Mouse (Mus musculus) myocyte (in vitro differentiated cells): ENCODE data around the gene Prkaa1.

Experiments used
- MYOD1 ChIP-seq, 3 experiments: IDR thresholded peaks; one replicate each; pipeline ENCODE4 v1.6.1; 2011; ENCODE audit warnings: control low read depth in 2 of 3, low read depth in 2 of 3, mild to moderate bottlenecking in 2 of 3, moderate library complexity in 1 of 3; ENCODE audit not compliant: insufficient read length in 2 of 3, control insufficient read depth in 1 of 3
- POLR2A ChIP-seq: IDR thresholded peaks from one replicate; pipeline ENCODE4 v1.6.1; 2011; ENCODE audit warnings: low read depth, mild to moderate bottlenecking, control low read depth, moderate library complexity; ENCODE audit not compliant: insufficient read length
- TCF12 ChIP-seq: IDR thresholded peaks from one replicate; pipeline ENCODE4 v1.6.1; 2011; ENCODE audit warnings: mild to moderate bottlenecking, control low read depth; ENCODE audit not compliant: poor library complexity, insufficient read depth, severe bottlenecking
- USF1 ChIP-seq: IDR thresholded peaks from one replicate; pipeline ENCODE4 v1.6.1; 2011; ENCODE audit warnings: low read depth, mild to moderate bottlenecking, control low read depth, moderate library complexity

GRCm38 (mm10) chr15:5155093-5155492, 11.4 kb downstream of the Prkaa1 start:
- no peak for TF ChIP-seq POLR2A
- TF ChIP-seq USF1: no peak
- TF ChIP-seq MYOD1 (IDR thresholded peaks at IDR 0.05; ENCODE audit: control insufficient read depth in 1 of 3, insufficient read length in 2 of 3, low read depth in 2 of 3): no peak
- TF ChIP-seq TCF12: no peak
